ENCODE assay signal across 30 mouse cellular contexts in the genomic region with DNA sequence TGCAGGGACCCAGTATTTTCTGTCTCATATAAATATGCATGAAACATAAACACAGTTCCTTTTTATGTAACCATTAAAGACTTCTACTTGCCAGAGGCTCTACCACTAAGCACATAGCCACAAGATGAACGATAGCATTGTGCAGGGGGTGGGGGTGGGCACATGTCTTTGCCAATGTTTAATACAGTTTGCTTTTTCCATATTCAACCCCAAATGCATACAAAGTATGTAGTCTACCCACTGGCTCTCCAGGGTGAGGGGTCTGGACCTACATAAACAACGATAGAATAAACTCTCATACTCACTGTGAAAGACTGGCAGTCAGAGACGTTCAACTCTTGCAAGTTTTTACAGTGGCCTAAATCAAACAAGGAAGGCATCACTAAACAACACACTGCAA. TPM values are rescaled to one million over a fixed set of nuclear protein-coding genes. Genes with fewer than 3 reads are reported as not detected.
DNase-seq lines count a peak whose midpoint lies in the region; ATAC-seq and TF ChIP-seq lines count a peak whose summit lies in the region.
"Had no signal": no experiment of that assay in that cellular context is flagged by ENCODE, and none has a peak within 500 bp of the region (broad histone marks: within the 10 kb centered on the region; RNA-seq: fewer than 3 reads in every experiment).

No protein-coding gene starts in this region.

- no peak for TF ChIP-seq CTCF in lung, adult 2 months (IDR thresholded peaks at IDR 0.05; ENCODE audit: insufficient read depth, low read length)

- peak; percentile 45; the same call in 1 of the 2 replicates for ATAC-seq in frontal cortex, adult (ENCODE audit: low TSS enrichment)
- ATAC-seq in lung, embryonic 15.5 days (ENCODE audit: borderline replicate concordance, extremely low read depth, low FRiP score, low TSS enrichment): peak; percentile 24; the same call in 1 of the 2 replicates
- ATAC-seq in embryonic facial prominence, embryonic 13.5 days (ENCODE audit: insufficient number of reproducible peaks, insufficient read depth, low FRiP score, low TSS enrichment, low read depth): peak; percentile 86
- ATAC-seq in embryonic facial prominence, embryonic 15.5 days (ENCODE audit: insufficient number of reproducible peaks, low FRiP score, low TSS enrichment, low read depth): peak; percentile 83
- ATAC-seq in hindbrain, embryonic 13.5 days (ENCODE audit: low FRiP score): no peak
- ATAC-seq: forebrain, embryonic 13.5 days; forebrain, embryonic 16.5 days; hindbrain, postnatal 0 days; inflammation-experienced regulatory T-cells, adult 6 months; Patski had no signal

- peaks cover 4% of the 10 kb centered on the region; the same call in 1 of the 2 replicates for H3K36me3 ChIP-seq in lung, embryonic 15.5 days
- peaks cover 33% of the 10 kb centered on the region for H3K36me3 ChIP-seq in embryonic facial prominence, embryonic 13.5 days
- H3K36me3 ChIP-seq in embryonic facial prominence, embryonic 15.5 days: peaks cover 15% of the 10 kb centered on the region; the same call in 1 of the 2 replicates
- no peaks in the 10 kb centered on the region for H3K36me3 ChIP-seq in hindbrain, embryonic 13.5 days
- H3K36me3 ChIP-seq: forebrain, embryonic 10.5 days; G1E; heart, embryonic 12.5 days; heart, embryonic 15.5 days; hindbrain, embryonic 10.5 days had no signal

- no peak for TF ChIP-seq POLR2A in lung, adult 2 months (IDR thresholded peaks at IDR 0.05; ENCODE audit: borderline replicate concordance, extremely low read depth, low read depth, low read length)

- no peak for DNase-seq in frontal cortex, postnatal 25 days (ENCODE audit: low spot score in 2 of 2)
- no peak for DNase-seq in lung, adult 2 months
- no peak for DNase-seq in testis, postnatal 14 days (ENCODE audit: low spot score)
- DNase-seq: adrenal gland, postnatal 10 days; adrenal gland, postnatal 36 days; B cell, adult 2 months; cerebellum, adult 18-20 months; cerebellum, adult 9-11 months; cerebellum, postnatal 25 days; gastrocnemius, postnatal 25 days; heart, adult 18-20 months; heart, postnatal 10 days; heart, postnatal 36 days had no signal

- no peak overlapping the region for H3K4me2 ChIP-seq in lung, embryonic 15.5 days
- H3K4me2 ChIP-seq in embryonic facial prominence, embryonic 13.5 days: peak overlapping the region; percentile 26; the same call in 1 of the 2 replicates
- no peak overlapping the region for H3K4me2 ChIP-seq in embryonic facial prominence, embryonic 15.5 days (replicated peaks)
- no peak overlapping the region for H3K4me2 ChIP-seq in hindbrain, embryonic 13.5 days
- H3K4me2 ChIP-seq: forebrain, embryonic 13.5 days; heart, embryonic 12.5 days; heart, embryonic 15.5 days; hindbrain, embryonic 14.5 days had no signal

- H3K4me3 ChIP-seq in lung, embryonic 15.5 days: no peak overlapping the region
- no peak overlapping the region for H3K4me3 ChIP-seq in lung, adult 2 months (replicated peaks; ENCODE audit: extremely low read depth, low read depth, low read length)
- no peak overlapping the region for H3K4me3 ChIP-seq in embryonic facial prominence, embryonic 13.5 days
- no peak overlapping the region for H3K4me3 ChIP-seq in embryonic facial prominence, embryonic 15.5 days (replicated peaks)
- no peak overlapping the region for H3K4me3 ChIP-seq in hindbrain, embryonic 13.5 days
- H3K4me3 ChIP-seq: forebrain, embryonic 10.5 days; forebrain, embryonic 13.5 days; heart, embryonic 12.5 days; heart, embryonic 15.5 days; hindbrain, embryonic 10.5 days had no signal

- 0 out of 2 replicates have a peak overlapping the region, but pooled peaks have one; percentile 18 for H3K27ac ChIP-seq in lung, embryonic 15.5 days
- peak overlapping the region; percentile 83; the same call in 1 of the 2 replicates for H3K27ac ChIP-seq in embryonic facial prominence, embryonic 13.5 days
- H3K27ac ChIP-seq in embryonic facial prominence, embryonic 15.5 days (replicated peaks): peak overlapping the region; percentile 65
- no peak overlapping the region for H3K27ac ChIP-seq in hindbrain, embryonic 13.5 days
- H3K27ac ChIP-seq: forebrain, embryonic 10.5 days; forebrain, embryonic 13.5 days; heart, embryonic 15.5 days; hindbrain, embryonic 10.5 days; hindbrain, embryonic 14.5 days; hindbrain, postnatal 0 days had no signal

- H3K4me1 ChIP-seq in lung, embryonic 15.5 days: peaks cover 11% of the 10 kb centered on the region; the same call in 1 of the 2 replicates
- H3K4me1 ChIP-seq in lung, adult 2 months (ENCODE audit: control insufficient read depth, insufficient read depth, low read length): no peaks in the 10 kb centered on the region
- peaks cover 35% of the 10 kb centered on the region for H3K4me1 ChIP-seq in embryonic facial prominence, embryonic 13.5 days
- H3K4me1 ChIP-seq in embryonic facial prominence, embryonic 15.5 days: peaks cover 37% of the 10 kb centered on the region
- no peaks in the 10 kb centered on the region for H3K4me1 ChIP-seq in hindbrain, embryonic 13.5 days (replicated peaks)
- H3K4me1 ChIP-seq: forebrain, embryonic 10.5 days; forebrain, embryonic 13.5 days; hindbrain, embryonic 10.5 days had no signal

- H3K27me3 ChIP-seq in lung, embryonic 15.5 days: no peaks in the 10 kb centered on the region
- no peaks in the 10 kb centered on the region for H3K27me3 ChIP-seq in embryonic facial prominence, embryonic 13.5 days
- H3K27me3 ChIP-seq in embryonic facial prominence, embryonic 15.5 days: no peaks in the 10 kb centered on the region
- H3K27me3 ChIP-seq in hindbrain, embryonic 13.5 days: no peaks in the 10 kb centered on the region
- H3K27me3 ChIP-seq: CH12.LX; forebrain, embryonic 13.5 days; heart, embryonic 12.5 days; heart, embryonic 15.5 days; Patski had no signal

- no peak overlapping the region for H3K9ac ChIP-seq in lung, embryonic 15.5 days
- H3K9ac ChIP-seq in embryonic facial prominence, embryonic 13.5 days: no peak overlapping the region
- H3K9ac ChIP-seq in embryonic facial prominence, embryonic 15.5 days: no peak overlapping the region
- H3K9ac ChIP-seq in hindbrain, embryonic 13.5 days: no peak overlapping the region
- H3K9ac ChIP-seq: forebrain, embryonic 13.5 days; heart, embryonic 12.5 days; heart, embryonic 15.5 days; hindbrain, embryonic 14.5 days had no signal

- H3K9me3 ChIP-seq in lung, embryonic 15.5 days: no peaks in the 10 kb centered on the region
- no peaks in the 10 kb centered on the region for H3K9me3 ChIP-seq in embryonic facial prominence, embryonic 13.5 days
- H3K9me3 ChIP-seq in embryonic facial prominence, embryonic 15.5 days (replicated peaks): no peaks in the 10 kb centered on the region
- H3K9me3 ChIP-seq in hindbrain, embryonic 13.5 days: no peaks in the 10 kb centered on the region
- H3K9me3 ChIP-seq: forebrain, embryonic 10.5 days; forebrain, embryonic 13.5 days; G1E; heart, embryonic 12.5 days; heart, embryonic 15.5 days; hindbrain, embryonic 10.5 days had no signal

- 46% methylated on average over 3 of the region's 3 CpGs for WGBS in lung, embryonic 15.5 days
- WGBS in lung, adult 2 months: 64% methylated on average over 3 of the region's 3 CpGs
- WGBS in embryonic facial prominence, embryonic 13.5 days: 46% methylated on average over 3 of the region's 3 CpGs
- 28% methylated on average over 3 of the region's 3 CpGs for WGBS in embryonic facial prominence, embryonic 15.5 days
- WGBS in hindbrain, embryonic 13.5 days: 72% methylated on average over 3 of the region's 3 CpGs

RNA-seq across cellular contexts. Expression of a gene that starts 13.1 kb away (rescaled TPM):
- 54.0 and 55.0 TPM in 2 replicates for polyA plus RNA-seq in lung, embryonic 15.5 days (2015; fragmentation: Nextera tagmentation; extraction: Ambion mirVana)
- 3.7 and 4.6 TPM in 2 replicates for polyA plus RNA-seq in lung, adult 2 months (2012; rRNA removed)
- polyA plus RNA-seq in embryonic facial prominence, embryonic 13.5 days (2015; fragmentation: Nextera tagmentation; extraction: Ambion mirVana): 115 and 129 TPM in 2 replicates
- polyA plus RNA-seq in embryonic facial prominence, embryonic 15.5 days (2015; fragmentation: Nextera tagmentation; extraction: Ambion mirVana): 131 and 134 TPM in 2 replicates
- polyA plus RNA-seq in hindbrain, embryonic 13.5 days (2015; fragmentation: Nextera tagmentation; extraction: Ambion mirVana): 8.4 and 11.2 TPM in 2 replicates
- polyA plus RNA-seq: G1E; inflammation-experienced regulatory T-cells, adult 6 months; Patski had no signal
